Mouse (Mus musculus): ENCODE measurements around the gene Maml3. TPM values are rescaled to one million over a fixed set of nuclear protein-coding genes. Genes with fewer than 3 reads are reported as not detected.

Maml3 gene
- polyA plus RNA-seq, 1 experiment from 2014 or later = 8.5 TPM

DNA sequence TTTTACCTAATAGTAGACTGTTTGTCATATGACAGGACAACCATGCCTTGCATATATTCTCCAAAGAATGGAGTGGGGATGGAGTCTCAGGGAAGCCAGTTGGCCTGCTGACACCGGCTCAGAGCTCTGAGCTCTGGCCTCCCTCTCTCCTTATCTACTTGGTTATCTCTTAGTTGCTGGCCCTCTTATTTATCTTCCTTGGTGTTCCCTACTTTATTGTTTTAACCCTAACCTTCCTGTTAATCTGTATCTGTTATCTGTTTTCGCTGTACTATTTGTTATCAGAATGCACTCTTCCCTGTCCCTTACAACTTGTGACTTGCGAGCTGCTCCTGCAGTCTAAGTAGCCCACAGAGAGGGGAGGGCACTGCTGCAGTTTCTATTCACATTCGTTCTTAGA lies 432.2 kb downstream of the Maml3 start:
- Histone ChIP-seq H3K9ac (ENCODE audit: low read length) (no peak overlapping the region), H3K4me3 (ENCODE audit: low read length) (no peak overlapping the region), H3K36me3 (ENCODE audit: control insufficient read depth, insufficient read depth, low read length) (no peaks in the 10 kb centered on the region), H3K4me2 (ENCODE audit: low read depth, low read length) (no peak overlapping the region), H3K27me3 (ENCODE audit: control insufficient read depth, insufficient read depth, low read depth, low read length) (no peaks in the 10 kb centered on the region), H3K9me3 (ENCODE audit: control insufficient read depth, low read length) (no peaks in the 10 kb centered on the region), H3K4me1 (replicated peaks; ENCODE audit: control insufficient read depth, insufficient read depth, low read length) (no peaks in the 10 kb centered on the region; the same call in 1 of the 2 replicates), H3K27ac (ENCODE audit: low read length) (no peak overlapping the region)
- no peak for ATAC-seq (ENCODE audit: low read depth)
- WGBS = 43% methylated on average over 4 of the region's 4 CpGs

DNA sequence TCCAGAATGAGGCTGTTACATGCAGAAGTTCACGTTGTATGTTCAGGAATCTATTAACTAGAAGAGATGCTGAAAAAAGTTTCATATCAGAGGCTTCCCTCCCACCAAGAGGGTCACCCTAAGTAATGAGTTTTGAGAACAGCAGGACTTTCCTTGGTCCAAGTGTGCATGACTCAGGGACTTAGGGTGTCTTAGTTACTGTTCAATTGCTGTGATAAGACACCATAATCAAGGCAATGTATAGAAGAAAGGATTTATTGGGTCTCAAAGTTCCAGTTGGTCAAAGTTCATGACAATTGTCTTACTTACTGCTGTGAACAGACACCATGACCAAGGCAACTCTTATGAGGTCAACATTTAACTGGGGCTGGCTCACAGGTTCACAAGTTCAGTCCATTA lies 433.8 kb downstream of the Maml3 start:
- Histone ChIP-seq H3K4me3 (ENCODE audit: low read length) (no peak overlapping the region), H3K27me3 (ENCODE audit: control insufficient read depth, insufficient read depth, low read depth, low read length) (no peaks in the 10 kb centered on the region), H3K9me3 (ENCODE audit: control insufficient read depth, low read length) (no peaks in the 10 kb centered on the region), H3K4me1 (replicated peaks; ENCODE audit: control insufficient read depth, insufficient read depth, low read length) (no peaks in the 10 kb centered on the region; the same call in 1 of the 2 replicates), H3K36me3 (ENCODE audit: control insufficient read depth, insufficient read depth, low read length) (no peaks in the 10 kb centered on the region), H3K9ac (ENCODE audit: low read length) (no peak overlapping the region), H3K27ac (ENCODE audit: low read length) (no peak overlapping the region), H3K4me2 (ENCODE audit: low read depth, low read length) (no peak overlapping the region)
- no peak for ATAC-seq (ENCODE audit: low read depth)
- WGBS = 75% methylated on average over 1 of the region's 1 CpGs

DNA sequence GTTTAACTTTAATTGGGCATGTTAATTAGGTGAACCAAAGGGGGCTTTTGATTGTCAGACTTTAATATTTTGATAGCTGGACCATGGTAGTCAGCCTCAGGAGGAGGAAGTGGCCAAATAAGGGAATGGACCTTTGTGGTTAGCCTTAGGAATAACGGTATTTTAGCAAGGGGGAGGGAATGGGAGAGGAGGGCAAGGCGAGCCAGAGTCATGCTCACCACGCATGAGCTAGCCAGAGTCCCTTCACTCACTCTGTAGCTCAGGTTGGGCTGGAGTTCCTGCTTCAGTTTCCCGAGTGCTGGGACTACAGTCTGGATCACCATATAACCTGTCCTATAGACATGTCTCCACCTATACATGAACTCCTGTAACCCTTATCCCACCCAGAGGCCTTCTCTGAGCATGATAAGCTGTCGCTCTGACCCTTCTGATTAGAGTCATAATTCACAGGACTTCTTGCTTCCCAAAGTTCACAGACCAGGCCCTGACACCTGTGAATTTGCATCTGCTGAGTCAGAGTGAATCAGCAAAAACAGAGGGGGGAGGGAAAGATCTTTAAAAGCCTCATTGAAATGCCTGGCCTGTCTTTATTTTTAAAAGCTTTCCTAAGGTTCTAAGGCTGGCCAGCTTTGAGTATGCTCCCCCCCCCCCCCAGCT lies 434.3 kb downstream of the Maml3 start:
- Histone ChIP-seq H3K36me3 (ENCODE audit: control insufficient read depth, insufficient read depth, low read length) (no peaks in the 10 kb centered on the region), H3K4me3 (ENCODE audit: low read length) (no peak overlapping the region), H3K27me3 (ENCODE audit: control insufficient read depth, insufficient read depth, low read depth, low read length) (no peaks in the 10 kb centered on the region), H3K9me3 (ENCODE audit: control insufficient read depth, low read length) (no peaks in the 10 kb centered on the region), H3K4me2 (ENCODE audit: low read depth, low read length) (no peak overlapping the region), H3K4me1 (replicated peaks; ENCODE audit: control insufficient read depth, insufficient read depth, low read length) (no peaks in the 10 kb centered on the region; the same call in 1 of the 2 replicates), H3K9ac (ENCODE audit: low read length) (no peak overlapping the region), H3K27ac (ENCODE audit: low read length) (no peak overlapping the region)
- WGBS = 64% methylated on average over 5 of the region's 5 CpGs
- ATAC-seq (ENCODE audit: low read depth) = no peak

DNA sequence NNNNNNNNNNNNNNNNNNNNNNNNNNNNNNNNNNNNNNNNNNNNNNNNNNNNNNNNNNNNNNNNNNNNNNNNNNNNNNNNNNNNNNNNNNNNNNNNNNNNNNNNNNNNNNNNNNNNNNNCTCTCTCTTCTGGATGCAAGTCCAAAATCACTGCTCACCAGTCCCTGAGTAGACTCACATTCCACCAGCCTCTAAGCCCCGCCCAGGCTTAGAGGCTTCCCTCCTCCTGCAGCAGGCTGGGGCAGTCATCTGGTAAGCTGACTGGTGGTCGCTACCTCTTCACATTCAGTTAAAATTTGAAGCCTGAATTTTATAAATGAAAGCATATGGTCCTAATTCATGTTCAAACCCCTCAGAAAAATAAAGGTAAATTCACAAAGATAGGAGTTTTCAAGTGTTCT lies 436.3 kb downstream of the Maml3 start:
- WGBS = 49% methylated on average over 2 of the region's 2 CpGs
- Histone ChIP-seq H3K4me3 (ENCODE audit: low read length) (no peak overlapping the region), H3K4me2 (ENCODE audit: low read depth, low read length) (no peak overlapping the region), H3K27me3 (ENCODE audit: control insufficient read depth, insufficient read depth, low read depth, low read length) (no peaks in the 10 kb centered on the region), H3K27ac (ENCODE audit: low read length) (peak overlapping the region; percentile 23; the same call in 1 of the 2 replicates), H3K36me3 (ENCODE audit: control insufficient read depth, insufficient read depth, low read length) (no peaks in the 10 kb centered on the region), H3K4me1 (replicated peaks; ENCODE audit: control insufficient read depth, insufficient read depth, low read length) (no peaks in the 10 kb centered on the region; the same call in 1 of the 2 replicates), H3K9ac (ENCODE audit: low read length) (no peak overlapping the region), H3K9me3 (ENCODE audit: control insufficient read depth, low read length) (no peaks in the 10 kb centered on the region)
- 0 out of 2 replicates have a peak, but pooled peaks have one; percentile 35 for ATAC-seq (ENCODE audit: low read depth)

DNA sequence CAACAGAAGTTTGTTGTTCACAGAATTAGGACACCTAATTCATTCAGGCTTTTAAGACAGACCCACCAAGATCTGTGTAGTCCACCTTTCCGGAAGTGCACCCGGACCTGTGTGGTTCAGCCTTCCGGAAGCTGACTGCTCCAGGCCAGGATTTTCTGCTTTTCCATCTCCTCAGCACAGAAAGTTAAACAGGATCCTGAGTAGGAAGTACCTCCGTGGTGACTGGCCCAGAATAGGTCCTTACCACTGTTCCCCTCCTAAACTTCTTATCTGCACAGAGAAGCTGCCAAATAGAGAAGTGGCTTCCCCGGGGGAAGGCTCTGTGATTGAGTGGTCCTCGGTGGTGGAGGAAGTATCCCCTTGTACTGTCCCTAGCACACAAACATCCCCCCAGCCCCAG lies 442.3 kb downstream of the Maml3 start:
- Histone ChIP-seq H3K9me3 (ENCODE audit: control insufficient read depth, low read length) (no peaks in the 10 kb centered on the region), H3K4me3 (ENCODE audit: low read length) (no peak overlapping the region), H3K36me3 (ENCODE audit: control insufficient read depth, insufficient read depth, low read length) (no peaks in the 10 kb centered on the region), H3K4me1 (replicated peaks; ENCODE audit: control insufficient read depth, insufficient read depth, low read length) (peaks cover 14% of the 10 kb centered on the region), H3K9ac (ENCODE audit: low read length) (no peak overlapping the region), H3K27me3 (ENCODE audit: control insufficient read depth, insufficient read depth, low read depth, low read length) (no peaks in the 10 kb centered on the region), H3K27ac (ENCODE audit: low read length) (peak overlapping the region; percentile 58), H3K4me2 (ENCODE audit: low read depth, low read length) (0 out of 2 replicates have a peak overlapping the region, but pooled peaks have one; percentile 25)
- 27% methylated on average over 6 of the region's 6 CpGs for WGBS
- 0 out of 2 replicates have a peak, but pooled peaks have one; percentile 12 for ATAC-seq (ENCODE audit: low read depth)

DNA sequence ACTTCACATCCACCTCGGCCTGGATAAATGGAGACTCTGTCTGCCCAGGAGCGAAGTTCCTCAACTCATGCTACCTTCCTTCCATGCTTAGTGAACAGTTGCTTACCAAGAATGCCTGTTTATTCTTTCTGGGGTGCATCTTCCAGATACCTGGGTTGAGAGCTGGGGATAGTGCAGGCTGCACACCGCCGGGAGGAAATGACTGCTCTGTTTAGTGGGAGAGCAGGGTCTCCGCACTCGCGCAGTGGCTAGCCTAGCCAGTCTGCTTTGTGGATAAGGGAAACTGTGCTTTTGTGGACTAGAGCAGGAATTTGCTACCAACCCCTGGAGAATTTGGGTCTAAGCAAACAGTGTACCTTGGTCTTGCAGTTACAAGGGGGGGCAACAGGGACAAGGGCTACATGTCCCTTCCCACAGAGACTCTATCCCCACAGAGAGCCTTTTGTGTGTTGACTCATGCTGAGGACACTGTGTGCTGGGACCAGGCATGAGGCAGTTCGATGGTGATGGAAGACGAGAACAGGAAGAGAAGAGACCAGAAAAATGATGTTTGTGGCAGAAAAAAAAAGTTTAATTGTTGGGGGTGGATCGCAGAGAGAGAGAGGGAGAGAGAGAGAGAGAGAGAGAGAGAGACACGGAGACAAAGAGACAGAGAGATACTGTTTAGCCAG lies 442.9 kb downstream of the Maml3 start:
- no peak overlapping the region for H3K4me2 ChIP-seq (ENCODE audit: low read depth, low read length)

DNA sequence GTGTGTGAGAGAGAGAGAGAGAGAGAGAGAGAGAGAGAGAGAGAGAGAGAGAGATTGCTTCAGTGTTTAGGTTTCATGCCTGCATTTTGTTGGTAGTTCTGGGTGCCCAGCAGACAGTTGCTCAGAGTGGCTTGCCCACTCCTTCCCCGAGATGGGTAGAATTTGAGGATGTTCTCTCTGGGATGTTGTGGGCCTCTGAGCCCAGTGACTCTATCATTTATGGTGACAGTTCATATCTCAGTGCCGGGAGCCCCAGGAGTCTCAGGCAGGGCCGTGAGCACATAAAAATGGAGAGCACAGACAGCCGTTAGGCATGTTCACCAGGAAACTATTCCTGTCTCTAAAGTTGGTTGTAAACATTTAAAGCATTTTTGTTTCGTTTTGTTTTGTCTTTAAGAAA lies 443.5 kb downstream of the Maml3 start:
- 32% methylated on average over 5 of the region's 5 CpGs for WGBS
- ATAC-seq (ENCODE audit: low read depth) = no peak
- no peak overlapping the region for H3K27ac ChIP-seq (ENCODE audit: low read length)
- H3K36me3 ChIP-seq (ENCODE audit: control insufficient read depth, insufficient read depth, low read length) = no peaks in the 10 kb centered on the region
- no peaks in the 10 kb centered on the region for H3K9me3 ChIP-seq (ENCODE audit: control insufficient read depth, low read length)
- H3K9ac ChIP-seq (ENCODE audit: low read length) = no peak overlapping the region
- H3K4me2 ChIP-seq (ENCODE audit: low read depth, low read length) = no peak overlapping the region
- no peaks in the 10 kb centered on the region for H3K27me3 ChIP-seq (ENCODE audit: control insufficient read depth, insufficient read depth, low read depth, low read length)
- peaks cover 14% of the 10 kb centered on the region for H3K4me1 ChIP-seq (replicated peaks; ENCODE audit: control insufficient read depth, insufficient read depth, low read length)
- no peak overlapping the region for H3K4me3 ChIP-seq (ENCODE audit: low read length)

More for the DNA sequence above, 442.9 kb downstream of the Maml3 start:
- Histone ChIP-seq H3K9me3 (ENCODE audit: control insufficient read depth, low read length) (no peaks in the 10 kb centered on the region), H3K4me3 (ENCODE audit: low read length) (no peak overlapping the region), H3K27ac (ENCODE audit: low read length) (peak overlapping the region; percentile 5; the same call in 1 of the 2 replicates), H3K9ac (ENCODE audit: low read length) (no peak overlapping the region), H3K36me3 (ENCODE audit: control insufficient read depth, insufficient read depth, low read length) (no peaks in the 10 kb centered on the region), H3K27me3 (ENCODE audit: control insufficient read depth, insufficient read depth, low read depth, low read length) (no peaks in the 10 kb centered on the region), H3K4me1 (replicated peaks; ENCODE audit: control insufficient read depth, insufficient read depth, low read length) (peaks cover 14% of the 10 kb centered on the region)
- ATAC-seq (ENCODE audit: low read depth) = no peak
- 49% methylated on average over 11 of the region's 11 CpGs for WGBS

DNA sequence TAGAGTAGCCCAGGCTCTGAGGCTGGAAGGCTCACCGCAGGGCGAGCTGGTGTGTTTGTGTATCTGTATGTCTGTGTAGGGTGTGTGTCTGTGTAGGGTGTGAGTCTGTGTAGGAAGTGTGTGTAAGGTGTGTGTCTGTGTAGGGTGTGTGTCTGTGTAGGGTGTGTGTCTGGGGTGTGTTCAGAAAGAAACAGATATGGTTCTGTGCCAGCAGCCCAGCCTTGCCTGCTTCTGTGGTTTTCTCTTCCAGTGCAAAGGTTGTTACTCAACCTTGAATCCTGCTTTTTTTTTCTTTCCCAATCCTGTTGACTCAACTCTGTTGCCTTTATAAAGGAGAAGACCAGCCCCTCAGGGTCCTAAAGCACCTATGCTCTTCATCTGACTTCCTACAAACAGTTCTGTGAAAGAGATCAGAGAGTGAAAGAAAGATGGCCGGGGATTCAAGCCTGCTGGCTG lies 444.0 kb downstream of the Maml3 start:
- 79% methylated on average over 3 of the region's 3 CpGs for WGBS

DNA sequence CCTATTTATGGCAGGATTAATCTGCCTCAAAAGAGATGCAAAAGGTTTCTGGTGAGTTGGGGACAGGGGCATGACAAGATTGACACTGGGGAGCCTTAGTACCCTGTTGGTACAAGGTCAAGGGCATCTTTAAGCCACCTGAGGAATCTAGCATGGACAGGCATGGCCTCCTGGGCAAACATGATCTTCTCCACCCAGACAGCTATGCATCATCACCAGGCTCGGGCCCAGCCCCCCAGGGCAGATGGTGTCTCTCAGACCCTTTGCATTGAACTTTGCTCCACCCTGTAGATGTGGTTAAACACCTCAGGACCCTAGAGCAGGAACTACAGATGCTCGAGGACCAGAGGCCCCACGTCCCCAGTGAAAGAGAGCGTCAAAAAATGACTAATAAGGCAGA lies 444.8 kb downstream of the Maml3 start, which contains the start of gene Mgst2:
Mgst2 (plus strand) TSS at position 301 of the 400 bp plus-strand sequence.
- 51% methylated on average over 4 of the region's 4 CpGs for WGBS
- H3K27ac ChIP-seq (ENCODE audit: low read length) = peak within 1 kb of the TSS; percentile 36; the same call in 1 of the 2 replicates
- no peak for ATAC-seq (ENCODE audit: low read depth)
- H3K4me1 ChIP-seq (replicated peaks; ENCODE audit: control insufficient read depth, insufficient read depth, low read length) = peaks cover 14% of the 10 kb centered on the region
- no peaks in the 10 kb centered on the region for H3K27me3 ChIP-seq (ENCODE audit: control insufficient read depth, insufficient read depth, low read depth, low read length)
- no peaks in the 10 kb centered on the region for H3K36me3 ChIP-seq (ENCODE audit: control insufficient read depth, insufficient read depth, low read length)
- 0 out of 2 replicates have a peak within 1 kb of the TSS, but pooled peaks have one; percentile 4 for H3K9ac ChIP-seq (ENCODE audit: low read length)
- H3K4me3 ChIP-seq (ENCODE audit: low read length) = no peak within 1 kb of the TSS
- H3K4me2 ChIP-seq (ENCODE audit: low read depth, low read length) = no peak within 1 kb of the TSS
- H3K9me3 ChIP-seq (ENCODE audit: control insufficient read depth, low read length) = no peaks in the 10 kb centered on the region

More for the DNA sequence above, 444.0 kb downstream of the Maml3 start:
- Histone ChIP-seq H3K4me1 (replicated peaks; ENCODE audit: control insufficient read depth, insufficient read depth, low read length) (peaks cover 14% of the 10 kb centered on the region), H3K27ac (ENCODE audit: low read length) (peak overlapping the region; percentile 36; the same call in 1 of the 2 replicates), H3K9ac (ENCODE audit: low read length) (0 out of 2 replicates have a peak overlapping the region, but pooled peaks have one; percentile 4), H3K4me2 (ENCODE audit: low read depth, low read length) (no peak overlapping the region), H3K36me3 (ENCODE audit: control insufficient read depth, insufficient read depth, low read length) (no peaks in the 10 kb centered on the region), H3K9me3 (ENCODE audit: control insufficient read depth, low read length) (no peaks in the 10 kb centered on the region), H3K27me3 (ENCODE audit: control insufficient read depth, insufficient read depth, low read depth, low read length) (no peaks in the 10 kb centered on the region), H3K4me3 (ENCODE audit: low read length) (no peak overlapping the region)
- ATAC-seq (ENCODE audit: low read depth) = no peak

All from lung, embryonic 16.5 days (tissue).